Mouse (Mus musculus): ENCODE measurements around the gene Spata46. TPM values are rescaled to one million over a fixed set of nuclear protein-coding genes. Genes with fewer than 3 reads are reported as not detected.

The Spata46 gene
- polyA plus RNA-seq, 1 experiment: not detected

DNA sequence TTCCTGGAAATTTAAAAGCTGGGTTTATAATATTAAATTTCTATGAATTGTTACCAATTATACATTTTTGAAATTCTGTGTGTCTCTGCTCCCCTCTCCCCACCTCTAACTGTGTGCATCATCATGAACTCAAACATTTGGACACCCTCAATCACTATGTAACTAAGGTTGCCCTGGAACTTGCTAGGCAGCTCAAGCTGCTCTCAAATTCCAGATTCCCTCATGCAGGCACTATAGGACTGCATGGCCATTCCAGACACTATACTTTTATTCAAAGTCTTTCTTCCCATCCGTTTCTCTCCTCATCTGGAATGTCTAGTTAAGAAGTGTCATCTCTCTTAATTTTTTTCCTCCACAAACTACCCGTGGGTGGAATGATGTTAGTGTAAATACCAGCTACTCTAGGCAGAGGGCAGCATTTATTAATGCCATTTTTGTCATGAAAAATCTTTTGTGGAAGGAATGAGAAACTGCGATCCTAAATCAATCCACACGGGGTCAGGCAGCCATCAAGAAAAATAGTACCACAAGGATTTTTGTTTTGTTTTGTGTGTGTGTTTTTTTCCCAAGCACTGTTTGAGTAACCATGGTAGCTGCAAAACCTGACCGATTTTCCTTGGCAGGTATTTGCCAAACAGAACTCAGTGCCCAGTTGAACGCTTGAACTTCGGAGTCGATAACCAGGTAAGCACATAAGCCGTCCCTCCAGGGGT lies 16.2 kb upstream of the Spata46 start:
- no peak for TF ChIP-seq CTCF (IDR thresholded peaks at IDR 0.05; ENCODE audit: control insufficient read depth, insufficient read depth, insufficient read length)
- TF ChIP-seq MAX (IDR thresholded peaks at IDR 0.05): no peak
- Histone ChIP-seq H3K79me2 (ENCODE audit: control insufficient read depth, insufficient read depth) (no peaks in the 10 kb centered on the region), H3K79me3 (ENCODE audit: low read depth) (no peaks in the 10 kb centered on the region), H3K27me3 (ENCODE audit: control insufficient read depth, insufficient read depth, insufficient read length) (peaks cover 9% of the 10 kb centered on the region), H3K36me3 (ENCODE audit: control insufficient read depth, insufficient read depth) (no peaks in the 10 kb centered on the region), H3K4me3 (ENCODE audit: insufficient read depth, poor library complexity, severe bottlenecking) (no peak overlapping the region), H3ac (ENCODE audit: control insufficient read depth, insufficient read length, low read depth) (no peak overlapping the region)

DNA sequence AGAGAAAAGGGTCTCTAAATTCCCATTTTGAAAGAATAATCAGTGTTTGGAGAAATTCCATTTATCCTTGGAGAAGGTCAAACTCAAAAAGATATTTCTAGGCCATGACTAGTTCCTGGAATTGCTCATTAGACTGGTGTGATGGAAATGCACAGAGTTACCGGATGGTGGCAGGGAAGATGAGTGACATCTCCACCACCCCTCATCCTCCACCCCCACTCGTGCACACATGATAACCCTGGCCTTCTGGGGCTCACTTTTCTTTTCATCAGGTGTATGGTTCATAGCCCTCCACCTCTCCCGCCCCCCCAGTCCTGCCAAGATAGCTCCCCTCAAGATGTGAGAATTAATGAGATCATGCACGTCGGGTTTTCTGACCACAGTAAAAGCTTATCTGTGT lies 15.3 kb upstream of the Spata46 start:
- Histone ChIP-seq H3K79me3 (ENCODE audit: low read depth) (no peaks in the 10 kb centered on the region), H3K36me3 (ENCODE audit: control insufficient read depth, insufficient read depth) (no peaks in the 10 kb centered on the region), H3K79me2 (ENCODE audit: control insufficient read depth, insufficient read depth) (no peaks in the 10 kb centered on the region), H3K4me3 (ENCODE audit: insufficient read depth, poor library complexity, severe bottlenecking) (no peak overlapping the region), H3K27me3 (ENCODE audit: control insufficient read depth, insufficient read depth, insufficient read length) (peaks cover 9% of the 10 kb centered on the region), H3ac (ENCODE audit: control insufficient read depth, insufficient read length, low read depth) (no peak overlapping the region)
- TF ChIP-seq MYOG (IDR thresholded peaks at IDR 0.05; ENCODE audit: control insufficient read depth, extremely low read depth, insufficient read length) (no peak), CTCF (IDR thresholded peaks at IDR 0.05; ENCODE audit: control insufficient read depth, insufficient read depth, insufficient read length) (no peak), CEBPB (IDR thresholded peaks at IDR 0.05; ENCODE audit: low read depth) (no peak), FOSL1 (IDR thresholded peaks at IDR 0.05; ENCODE audit: insufficient read depth, low read length, poor library complexity, severe bottlenecking) (no peak), MYOD1 (IDR thresholded peaks at IDR 0.05; ENCODE audit: control insufficient read depth, insufficient read length, low read depth) (no peak), MAX (IDR thresholded peaks at IDR 0.05) (no peak), USF1 (IDR thresholded peaks at IDR 0.05; ENCODE audit: low read depth) (no peak)

DNA sequence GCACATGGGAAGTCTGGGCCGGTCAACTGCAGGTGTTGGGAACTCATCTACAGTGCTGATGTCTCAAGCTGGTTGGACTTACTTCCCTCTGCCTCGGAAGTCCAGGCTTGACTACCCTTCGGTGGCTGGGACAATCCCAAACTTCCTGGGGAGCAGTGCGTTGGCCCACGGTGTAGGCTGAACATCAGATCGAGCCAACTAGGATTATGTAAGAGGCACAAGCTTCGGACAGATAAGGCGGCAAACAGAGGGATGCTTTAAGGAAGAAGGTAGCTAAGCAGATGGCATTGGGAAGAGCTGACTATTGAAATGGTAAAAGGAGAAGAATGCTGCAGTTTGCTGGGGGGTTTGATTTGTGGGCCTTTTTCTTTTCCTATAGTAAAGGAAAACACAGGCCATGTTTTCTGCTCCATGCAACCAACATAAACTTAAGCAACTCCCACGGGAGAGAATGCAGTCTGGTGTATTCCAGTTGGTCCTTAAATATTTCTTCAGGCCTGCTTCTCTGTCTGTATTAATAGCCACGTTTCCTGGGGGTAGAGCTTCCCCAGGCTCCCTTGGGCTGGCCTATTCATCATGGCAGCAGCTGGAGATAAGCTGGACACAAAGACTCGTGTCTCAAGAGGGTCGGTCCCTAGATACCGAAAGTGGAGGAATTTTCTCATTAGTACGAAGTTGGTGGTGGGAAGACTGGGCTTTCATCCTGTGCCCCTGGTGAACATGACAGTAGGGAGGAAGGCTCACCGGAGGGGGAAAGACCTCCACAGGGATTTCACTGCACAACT lies 13.6 kb upstream of the Spata46 start:
- TF ChIP-seq MYOG (IDR thresholded peaks at IDR 0.05; ENCODE audit: control insufficient read depth, extremely low read depth, insufficient read length): no peak
- no peak for TF ChIP-seq MAX (IDR thresholded peaks at IDR 0.05)
- no peak for TF ChIP-seq FOSL1 (IDR thresholded peaks at IDR 0.05; ENCODE audit: insufficient read depth, low read length, poor library complexity, severe bottlenecking)
- no peak for TF ChIP-seq USF1 (IDR thresholded peaks at IDR 0.05; ENCODE audit: low read depth)
- TF ChIP-seq MYOD1 (IDR thresholded peaks at IDR 0.05; ENCODE audit: control insufficient read depth, insufficient read length, low read depth): no peak
- no peak for TF ChIP-seq CTCF (IDR thresholded peaks at IDR 0.05; ENCODE audit: control insufficient read depth, insufficient read depth, insufficient read length)
- TF ChIP-seq CEBPB (IDR thresholded peaks at IDR 0.05; ENCODE audit: low read depth): no peak
- Histone ChIP-seq H3K27me3 (ENCODE audit: control insufficient read depth, insufficient read depth, insufficient read length) (peaks cover 22% of the 10 kb centered on the region), H3ac (ENCODE audit: control insufficient read depth, insufficient read length, low read depth) (no peak overlapping the region), H3K4me3 (ENCODE audit: insufficient read depth, poor library complexity, severe bottlenecking) (no peak overlapping the region), H3K36me3 (ENCODE audit: control insufficient read depth, insufficient read depth) (no peaks in the 10 kb centered on the region), H3K79me2 (ENCODE audit: control insufficient read depth, insufficient read depth) (no peaks in the 10 kb centered on the region), H3K79me3 (ENCODE audit: low read depth) (no peaks in the 10 kb centered on the region)

DNA sequence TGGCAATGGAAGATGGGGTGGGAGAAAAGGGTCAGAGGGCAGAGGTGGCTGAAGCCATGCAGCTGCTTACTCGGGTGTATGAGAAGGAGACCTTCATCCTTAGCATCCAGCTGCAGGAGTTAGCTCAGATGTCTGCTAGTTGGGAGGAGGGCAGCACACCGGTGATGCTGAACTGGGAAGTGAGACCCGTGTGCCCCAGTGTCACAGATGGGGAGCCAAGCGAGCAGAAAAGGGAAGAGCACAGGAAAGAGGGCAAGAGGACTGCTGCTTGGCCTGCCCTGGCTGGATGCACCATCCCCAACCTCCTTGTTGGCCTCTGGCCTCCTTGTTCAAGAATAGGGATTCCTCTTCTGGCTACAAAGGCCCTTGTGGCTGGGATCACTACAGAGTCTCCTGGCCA lies 9.1 kb upstream of the Spata46 start:
- Histone ChIP-seq H3K27me3 (ENCODE audit: control insufficient read depth, insufficient read depth, insufficient read length) (peaks cover 46% of the 10 kb centered on the region), H3K36me3 (ENCODE audit: control insufficient read depth, insufficient read depth) (no peaks in the 10 kb centered on the region), H3ac (ENCODE audit: control insufficient read depth, insufficient read length, low read depth) (no peak overlapping the region), H3K79me3 (ENCODE audit: low read depth) (no peaks in the 10 kb centered on the region), H3K79me2 (ENCODE audit: control insufficient read depth, insufficient read depth) (no peaks in the 10 kb centered on the region), H3K4me3 (ENCODE audit: insufficient read depth, poor library complexity, severe bottlenecking) (no peak overlapping the region)
- TF ChIP-seq MYOG (IDR thresholded peaks at IDR 0.05; ENCODE audit: control insufficient read depth, extremely low read depth, insufficient read length) (no peak), MAX (IDR thresholded peaks at IDR 0.05) (no peak), CTCF (IDR thresholded peaks at IDR 0.05; ENCODE audit: control insufficient read depth, insufficient read depth, insufficient read length) (no peak)

DNA sequence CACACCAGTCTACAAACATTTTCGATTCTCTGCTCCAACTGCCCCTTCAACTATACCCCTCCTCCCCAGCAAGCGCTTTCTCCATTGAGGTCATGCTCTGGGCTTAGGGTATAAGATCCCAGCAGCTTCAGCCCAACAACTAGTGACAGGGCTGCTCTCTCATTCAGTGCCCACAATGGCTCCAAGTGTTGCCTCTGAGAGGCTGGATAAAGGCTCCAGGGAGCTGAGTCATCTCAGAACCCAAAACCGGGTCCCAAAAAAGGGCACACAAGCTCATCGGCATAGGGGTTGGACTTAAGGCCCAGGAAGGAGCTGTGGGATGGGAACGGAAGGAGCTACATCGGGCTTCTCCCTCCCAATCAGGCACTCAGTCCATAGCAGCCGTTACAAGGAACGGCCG lies 6.9 kb upstream of the Spata46 start:
- no peak overlapping the region for H3K4me3 ChIP-seq (ENCODE audit: insufficient read depth, poor library complexity, severe bottlenecking)
- no peak overlapping the region for H3ac ChIP-seq (ENCODE audit: control insufficient read depth, insufficient read length, low read depth)
- H3K36me3 ChIP-seq (ENCODE audit: control insufficient read depth, insufficient read depth): no peaks in the 10 kb centered on the region
- TF ChIP-seq CEBPB (IDR thresholded peaks at IDR 0.05; ENCODE audit: low read depth) (no peak), MYOG (IDR thresholded peaks at IDR 0.05; ENCODE audit: control insufficient read depth, extremely low read depth, insufficient read length) (no peak), USF1 (IDR thresholded peaks at IDR 0.05; ENCODE audit: low read depth) (no peak), MAX (IDR thresholded peaks at IDR 0.05) (no peak), FOSL1 (IDR thresholded peaks at IDR 0.05; ENCODE audit: insufficient read depth, low read length, poor library complexity, severe bottlenecking) (no peak), MYOD1 (IDR thresholded peaks at IDR 0.05; ENCODE audit: control insufficient read depth, insufficient read length, low read depth) (no peak), CTCF (IDR thresholded peaks at IDR 0.05; ENCODE audit: control insufficient read depth, insufficient read depth, insufficient read length) (no peak)
- peaks cover 42% of the 10 kb centered on the region for H3K27me3 ChIP-seq (ENCODE audit: control insufficient read depth, insufficient read depth, insufficient read length)
- no peaks in the 10 kb centered on the region for H3K79me2 ChIP-seq (ENCODE audit: control insufficient read depth, insufficient read depth)
- H3K79me3 ChIP-seq (ENCODE audit: low read depth): no peaks in the 10 kb centered on the region

DNA sequence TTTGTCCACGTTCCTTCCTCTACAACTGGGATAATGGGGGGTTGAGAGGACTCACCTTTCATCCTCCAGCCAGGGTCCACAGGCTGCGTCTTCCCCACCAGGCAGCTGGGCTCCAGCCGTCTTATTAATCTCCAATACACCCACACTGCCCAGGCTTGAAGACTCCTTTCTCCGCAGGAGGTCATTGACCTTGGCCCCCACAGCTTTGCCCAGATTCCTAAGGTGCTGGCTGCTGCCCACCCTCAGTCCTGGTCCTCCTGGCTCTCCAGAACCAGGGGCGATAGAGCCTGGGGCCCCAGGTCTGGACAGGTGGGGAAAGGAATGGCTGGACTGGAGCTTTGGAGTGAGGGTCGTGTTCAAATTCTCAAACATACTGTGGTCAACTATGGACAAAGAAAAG lies 6.1 kb upstream of the Spata46 start:
- Histone ChIP-seq H3K79me3 (ENCODE audit: low read depth) (no peaks in the 10 kb centered on the region), H3K4me3 (ENCODE audit: insufficient read depth, poor library complexity, severe bottlenecking) (no peak overlapping the region), H3ac (ENCODE audit: control insufficient read depth, insufficient read length, low read depth) (no peak overlapping the region), H3K36me3 (ENCODE audit: control insufficient read depth, insufficient read depth) (no peaks in the 10 kb centered on the region), H3K79me2 (ENCODE audit: control insufficient read depth, insufficient read depth) (no peaks in the 10 kb centered on the region), H3K27me3 (ENCODE audit: control insufficient read depth, insufficient read depth, insufficient read length) (peaks cover 42% of the 10 kb centered on the region)
- TF ChIP-seq FOSL1 (IDR thresholded peaks at IDR 0.05; ENCODE audit: insufficient read depth, low read length, poor library complexity, severe bottlenecking) (no peak), MYOG (IDR thresholded peaks at IDR 0.05; ENCODE audit: control insufficient read depth, extremely low read depth, insufficient read length) (no peak), CEBPB (IDR thresholded peaks at IDR 0.05; ENCODE audit: low read depth) (no peak), USF1 (IDR thresholded peaks at IDR 0.05; ENCODE audit: low read depth) (no peak), MAX (IDR thresholded peaks at IDR 0.05) (no peak), MYOD1 (IDR thresholded peaks at IDR 0.05; ENCODE audit: control insufficient read depth, insufficient read length, low read depth) (no peak), CTCF (IDR thresholded peaks at IDR 0.05; ENCODE audit: control insufficient read depth, insufficient read depth, insufficient read length) (no peak)
